Mouse (Mus musculus): ENCODE data around the gene Gm42791.

Gm42791 gene

GRCm38 (mm10) chr5:148888032-148888431, 106.9 kb downstream of the Gm42791 start:
- no peak for DNase-seq (ENCODE audit: low read depth, low spot score)

DNA sequence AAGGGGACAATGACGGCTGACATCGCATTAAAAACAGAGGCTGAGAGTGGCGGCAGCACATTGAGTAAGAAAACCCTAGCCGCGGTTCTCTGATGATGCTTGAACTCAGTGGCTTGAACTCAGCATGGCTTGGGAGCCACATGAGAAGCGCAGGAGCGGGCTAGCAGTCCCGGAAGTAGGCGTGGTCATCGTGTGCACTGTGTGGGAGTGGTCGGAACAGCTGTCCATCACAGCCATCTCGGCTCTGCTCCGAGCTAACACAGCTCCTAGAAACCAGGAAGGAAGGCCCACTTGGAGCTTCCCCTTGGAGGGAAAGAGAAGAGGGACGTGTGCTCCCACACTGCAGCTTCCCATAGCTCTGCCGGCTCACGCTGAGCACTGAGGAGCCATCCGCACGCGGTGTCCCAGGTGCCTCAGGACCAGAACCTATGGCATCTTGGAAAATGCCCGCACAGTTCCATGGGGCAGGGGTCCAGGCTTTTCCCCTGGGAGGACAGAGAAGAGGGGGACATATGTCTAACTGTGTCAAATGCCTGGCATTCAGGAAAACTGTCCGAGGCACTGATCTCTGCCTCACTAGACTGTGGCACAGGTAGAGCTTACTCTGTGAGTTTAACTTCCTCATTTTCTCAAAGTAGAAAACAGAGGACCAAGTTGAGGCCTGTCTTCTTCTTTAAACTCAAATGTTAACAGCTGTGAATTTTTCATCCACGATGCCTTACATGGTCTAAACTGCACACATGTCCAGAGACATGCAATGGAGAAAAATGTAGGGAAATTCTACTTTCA, 108.9 kb downstream of the Gm42791 start:
- DNase-seq (ENCODE audit: low read depth, low spot score), result peak; percentile 97

- no peak for DNase-seq (ENCODE audit: low read depth, low spot score)
Observed at GRCm38 (mm10) chr5:148883671-148884070, 111.3 kb downstream of the Gm42791 start.

GRCm38 (mm10) chr5:148879218-148879617, 115.7 kb downstream of the Gm42791 start:
- DNase-seq (ENCODE audit: low read depth, low spot score), result peak; percentile 50

GRCm38 (mm10) chr5:148873116-148873515, 121.8 kb downstream of the Gm42791 start:
- no peak for DNase-seq (ENCODE audit: low read depth, low spot score)

GRCm38 (mm10) chr5:148869583-148869982, 125.4 kb downstream of the Gm42791 start:
- DNase-seq (ENCODE audit: low read depth, low spot score), result no peak

- no peak for DNase-seq (ENCODE audit: low read depth, low spot score)
Observed at GRCm38 (mm10) chr5:148867766-148868165, 127.2 kb downstream of the Gm42791 start.

GRCm38 (mm10) chr5:148867171-148867570, 127.8 kb downstream of the Gm42791 start:
- no peak for DNase-seq (ENCODE audit: low read depth, low spot score)

GRCm38 (mm10) chr5:148866571-148866970, 128.4 kb downstream of the Gm42791 start:
- no peak for DNase-seq (ENCODE audit: low read depth, low spot score)

- no peak for DNase-seq (ENCODE audit: low read depth, low spot score)
Observed at GRCm38 (mm10) chr5:148863409-148863808, 131.5 kb downstream of the Gm42791 start.

DNA sequence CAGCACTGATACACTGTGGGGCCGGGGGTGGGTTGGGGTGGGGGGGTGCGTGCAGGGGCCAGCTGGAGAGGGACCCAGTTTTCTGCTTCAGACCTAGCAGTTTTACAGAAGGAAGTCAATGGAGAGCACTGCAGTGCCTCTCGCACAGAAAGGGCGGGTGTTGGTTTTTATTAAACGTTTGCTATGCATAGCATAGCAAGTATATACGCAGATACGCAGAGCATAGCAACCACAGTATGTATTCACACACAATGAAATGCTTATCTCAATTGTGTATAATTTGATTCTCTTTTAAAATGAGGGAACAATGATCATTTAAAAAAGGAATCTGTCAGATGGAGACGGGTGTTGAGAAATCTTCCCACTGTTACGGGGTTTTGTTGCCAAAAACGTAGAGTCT, 132.1 kb downstream of the Gm42791 start:
- DNase-seq (ENCODE audit: low read depth, low spot score), result no peak

DNA sequence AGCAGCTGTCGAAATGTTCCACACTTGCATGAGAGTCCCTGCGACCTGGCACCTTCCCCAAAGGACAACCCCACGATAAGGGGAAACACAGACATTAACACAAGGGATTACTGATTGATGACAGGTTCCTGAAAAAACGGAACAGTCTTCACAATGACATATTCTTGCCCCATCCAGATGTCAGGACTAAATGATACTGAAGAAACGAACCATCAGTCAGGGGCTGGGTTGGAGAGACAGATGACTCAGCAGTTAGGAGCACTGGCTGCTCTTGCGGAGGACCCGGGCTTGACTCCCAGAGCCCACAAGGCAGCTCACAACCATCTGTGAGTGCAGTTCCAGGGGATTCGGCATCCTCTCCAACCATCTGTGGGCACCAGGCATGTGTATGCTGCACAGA, 132.8 kb downstream of the Gm42791 start:
- DNase-seq (ENCODE audit: low read depth, low spot score), result no peak

DNA sequence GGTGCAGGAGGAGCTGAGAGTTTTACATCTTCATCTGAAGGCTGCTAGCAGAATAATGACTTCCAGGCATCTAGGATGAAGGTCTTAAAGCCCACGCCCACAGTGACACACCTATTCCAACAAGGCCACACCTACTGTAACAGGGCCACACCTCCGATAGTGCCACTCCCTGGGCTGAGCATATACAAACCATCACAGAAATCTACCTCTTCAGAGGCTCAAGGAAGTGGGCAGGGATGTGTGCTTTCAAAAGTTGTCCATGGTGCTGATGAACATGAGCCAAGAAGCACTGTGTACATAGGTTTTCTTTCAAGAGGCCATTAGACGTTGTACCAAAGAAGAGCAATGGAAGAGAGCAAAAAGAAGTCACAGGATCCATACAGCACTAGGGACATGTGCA, 137.4 kb downstream of the Gm42791 start:
- peak; percentile 41 for DNase-seq (ENCODE audit: low read depth, low spot score)

GRCm38 (mm10) chr5:148855047-148855446, 139.9 kb downstream of the Gm42791 start:
- no peak for DNase-seq (ENCODE audit: low read depth, low spot score)

DNA sequence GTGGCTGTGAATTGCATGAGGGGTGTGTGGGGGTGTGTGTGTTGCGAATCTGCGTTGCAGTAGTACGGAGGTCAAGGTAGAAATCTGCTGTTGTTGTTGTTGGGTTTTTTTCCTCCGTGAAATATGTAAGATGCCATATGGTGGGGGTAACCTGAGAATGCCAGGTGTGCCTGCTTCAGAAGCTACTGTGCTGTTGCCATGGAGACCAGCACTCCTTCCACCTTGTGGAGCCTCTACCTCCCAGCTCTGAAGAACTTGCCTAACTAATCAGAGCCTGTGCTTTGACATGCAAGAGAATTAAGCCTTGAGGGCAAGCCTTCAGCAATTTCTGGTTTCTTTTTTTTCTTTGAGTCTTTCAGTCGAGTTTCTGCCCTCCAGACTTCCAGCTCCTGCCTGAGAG, 140.8 kb downstream of the Gm42791 start:
- DNase-seq (ENCODE audit: low read depth, low spot score), result peak; percentile 30

- no peak for DNase-seq (ENCODE audit: low read depth, low spot score)
Observed at GRCm38 (mm10) chr5:148849516-148849915, 145.4 kb downstream of the Gm42791 start.

- DNase-seq (ENCODE audit: low read depth, low spot score), result peak; percentile 68
Observed at GRCm38 (mm10) chr5:148847032-148847431, 147.9 kb downstream of the Gm42791 start.

All from ES-CJ7 (cell line).